Mouse (Mus musculus) fat pad, adult 2 months (tissue): ENCODE data around the gene Cd9.

Experiments used
- DNase-seq: peaks from one replicate; pipeline ENCODE4 v3.0.0-alpha.2; 2011; ENCODE audit warnings: low read depth, low spot score; ENCODE audit errors: extremely low read depth

The Cd9 gene

GRCm38 (mm10) chr6:125476826-125477589 lies 17.6 kb downstream of the Cd9 start:
- DNase-seq: no peak

- no peak for DNase-seq
These were observed 18.5 kb downstream of the Cd9 start for GRCm38 (mm10) chr6:125476090-125476489.

- no peak for DNase-seq
These were observed 19.4 kb downstream of the Cd9 start for GRCm38 (mm10) chr6:125475184-125475583.

DNA sequence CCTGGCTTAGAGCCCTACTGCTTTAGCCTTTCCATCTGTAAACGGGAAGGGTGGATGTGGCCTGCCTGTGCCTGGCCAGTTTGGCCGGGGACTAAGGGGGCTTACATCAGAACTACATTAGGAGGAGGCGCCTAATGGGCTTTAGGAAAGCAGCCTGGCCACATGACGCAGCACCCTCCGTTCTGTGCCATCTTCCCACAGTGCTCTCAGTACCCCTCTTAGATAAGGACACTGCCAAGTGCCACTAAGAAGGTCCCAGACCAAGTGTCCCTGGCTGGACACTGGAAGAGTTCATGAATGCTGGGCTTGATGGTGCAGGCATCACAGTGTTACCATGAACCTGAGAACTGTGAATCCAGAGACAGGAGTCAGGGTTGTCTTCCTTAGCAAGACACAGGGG lies 20.7 kb downstream of the Cd9 start:
- DNase-seq: no peak

- no peak for DNase-seq
These were observed 21.3 kb downstream of the Cd9 start for GRCm38 (mm10) chr6:125473321-125473721.

DNA sequence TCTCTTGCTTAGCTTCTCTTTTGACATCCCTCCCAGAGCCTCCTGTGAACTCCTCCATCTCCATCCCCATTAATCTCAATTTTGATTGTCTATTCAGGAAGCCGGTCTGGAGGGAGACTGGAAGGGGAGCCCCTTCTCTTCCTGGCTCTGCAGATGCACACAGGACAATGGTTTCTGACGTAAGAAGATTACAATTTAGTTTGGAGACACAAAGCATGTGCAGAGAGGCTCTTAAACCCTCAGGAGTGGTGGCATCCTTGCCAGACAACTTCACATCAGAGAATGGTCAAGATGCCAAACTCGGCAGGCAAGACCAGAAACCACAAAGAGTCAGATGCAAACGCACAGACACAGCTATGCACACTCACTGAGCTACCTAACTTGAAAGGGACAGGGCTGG lies 22.7 kb downstream of the Cd9 start:
- no peak for DNase-seq

GRCm38 (mm10) chr6:125471326-125471725 lies 23.3 kb downstream of the Cd9 start:
- DNase-seq: no peak

- no peak for DNase-seq
These were observed 24.0 kb downstream of the Cd9 start for GRCm38 (mm10) chr6:125470616-125471015.

DNA sequence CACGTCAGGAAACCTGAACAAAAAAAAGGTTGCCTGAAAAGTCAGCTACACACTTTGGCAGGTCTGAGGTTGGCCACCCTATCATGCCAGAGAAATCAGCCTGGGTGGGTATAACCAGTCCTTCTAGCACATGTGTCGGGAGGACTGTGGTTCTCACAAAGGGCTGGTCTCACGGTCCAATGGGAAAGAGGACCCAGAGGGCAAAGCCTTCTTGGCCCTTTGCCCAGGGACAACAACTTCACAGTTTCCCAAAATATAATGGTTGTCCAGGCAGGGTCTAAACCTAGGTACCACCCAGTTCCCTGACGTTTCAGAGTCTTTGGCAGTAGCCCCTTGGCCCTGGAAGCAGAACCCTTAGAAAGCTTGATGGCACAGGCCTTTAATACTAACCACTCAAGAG lies 25.4 kb downstream of the Cd9 start:
- no peak for DNase-seq

DNA sequence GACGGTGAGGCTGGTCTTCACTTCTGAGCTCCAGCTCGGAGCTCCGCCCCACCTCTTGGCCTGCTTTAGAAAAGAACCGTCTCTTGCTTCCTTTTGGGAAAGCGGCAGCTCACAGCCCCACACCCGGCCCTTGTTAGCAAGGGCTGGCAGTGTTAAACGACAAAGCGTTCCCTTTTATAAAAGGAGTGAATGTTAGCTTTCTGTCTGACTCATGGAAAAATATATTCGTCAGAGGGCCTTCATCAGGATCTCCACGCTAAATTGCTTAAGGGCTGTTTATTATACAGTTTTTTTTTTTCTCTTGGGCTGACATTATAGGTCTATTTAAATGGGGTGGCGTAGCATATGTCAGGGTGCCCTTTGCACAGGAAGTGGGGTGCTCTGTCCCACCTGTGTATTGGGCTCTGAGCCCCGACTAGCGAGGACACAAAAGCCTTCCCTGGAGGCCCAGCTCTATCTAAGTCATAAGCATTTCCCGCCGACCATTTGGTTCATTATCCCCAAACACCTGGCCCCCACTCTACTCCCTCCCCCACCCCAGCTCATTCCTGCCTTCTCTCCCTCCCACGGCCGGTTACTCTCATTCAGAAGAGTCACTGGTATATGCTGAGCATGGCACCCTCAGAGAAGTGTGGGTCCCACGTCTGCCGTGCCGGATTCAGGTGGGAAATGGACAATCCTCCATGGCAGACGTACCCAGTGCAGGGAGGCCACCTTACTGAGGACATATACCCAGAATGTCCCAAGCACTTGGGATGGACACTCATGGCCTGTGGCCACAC lies 26.2 kb downstream of the Cd9 start:
- DNase-seq: no peak

DNA sequence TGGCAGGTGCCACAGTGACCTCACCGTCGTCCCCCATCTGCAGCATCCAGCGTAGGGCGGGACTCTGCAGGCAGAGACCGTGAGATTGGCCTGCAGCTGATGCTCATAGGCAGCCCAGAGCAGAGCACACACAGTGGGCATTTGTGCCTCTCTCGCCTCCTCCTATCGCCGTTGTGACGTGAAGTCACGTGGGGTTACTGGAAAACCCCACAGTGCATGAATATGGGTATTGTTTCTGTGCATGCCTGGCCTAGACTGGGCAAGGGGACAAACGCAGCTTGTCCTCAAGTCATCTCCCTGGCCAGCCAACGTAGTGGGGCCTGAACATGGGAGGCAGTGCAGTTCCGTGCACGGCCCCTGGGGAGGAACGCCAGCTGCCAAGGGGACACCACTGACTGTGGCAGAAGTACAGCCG lies 27.3 kb downstream of the Cd9 start:
- DNase-seq: no peak

DNA sequence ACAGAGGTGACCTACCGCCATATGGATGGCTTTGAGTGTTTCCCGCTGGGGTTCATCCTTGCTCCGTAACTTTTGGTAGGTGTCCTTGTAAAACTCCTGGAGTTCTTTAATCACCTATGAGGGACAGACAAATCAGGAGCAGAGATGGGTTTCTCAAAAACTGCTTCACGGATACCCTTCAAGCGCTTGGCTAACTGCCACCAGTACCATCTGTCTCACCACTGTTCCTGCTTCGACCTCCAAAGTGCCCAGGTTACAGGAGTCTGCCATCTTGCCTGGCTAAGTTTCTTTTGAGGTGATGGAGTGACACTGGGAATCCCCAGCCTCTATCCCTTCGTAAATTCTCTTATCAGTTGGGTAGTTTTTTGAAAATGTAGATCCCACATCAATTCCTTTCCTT lies 32.3 kb downstream of the Cd9 start:
- DNase-seq: no peak

GRCm38 (mm10) chr6:125461788-125462187 lies 32.8 kb downstream of the Cd9 start:
- DNase-seq: no peak

DNA sequence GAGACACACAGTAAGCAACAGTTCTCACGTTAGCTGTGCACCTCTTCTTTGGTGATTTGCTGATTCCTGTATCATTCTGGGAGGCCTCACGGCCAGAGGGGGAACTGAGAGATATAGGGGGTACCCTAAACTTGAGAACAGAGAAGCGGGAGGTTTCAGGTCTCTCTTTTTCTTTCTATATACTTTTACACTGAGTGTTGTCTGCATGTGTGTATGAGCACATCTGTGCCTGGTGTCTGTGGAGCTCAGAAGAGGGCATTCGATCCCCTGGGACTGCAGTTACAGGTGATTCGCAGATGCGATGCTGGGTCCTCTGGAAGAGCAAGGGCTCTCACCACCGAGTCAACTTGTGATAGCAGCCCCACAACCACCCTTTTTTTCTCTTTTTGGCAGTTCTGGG lies 33.3 kb downstream of the Cd9 start:
- DNase-seq: no peak

DNA sequence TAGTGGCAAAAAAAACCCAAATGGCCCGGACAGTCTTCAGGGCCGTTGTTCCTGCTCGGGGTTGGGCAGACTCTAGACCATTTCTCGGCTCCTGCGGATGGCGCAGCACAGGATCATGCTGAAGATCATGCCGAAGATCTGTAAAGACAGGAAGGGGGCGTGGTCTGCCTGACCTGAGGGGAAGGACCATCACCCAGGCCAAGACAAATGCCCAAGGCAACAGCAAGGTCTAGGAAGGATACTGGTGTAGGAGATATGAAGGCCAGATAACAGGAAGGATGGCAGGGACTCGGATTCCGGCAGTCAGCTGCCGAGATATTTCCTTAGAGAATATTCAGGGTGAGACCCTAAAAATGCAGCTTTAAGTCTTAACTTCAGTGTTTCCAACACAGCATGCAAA lies 34.0 kb downstream of the Cd9 start:
- no peak for DNase-seq

DNA sequence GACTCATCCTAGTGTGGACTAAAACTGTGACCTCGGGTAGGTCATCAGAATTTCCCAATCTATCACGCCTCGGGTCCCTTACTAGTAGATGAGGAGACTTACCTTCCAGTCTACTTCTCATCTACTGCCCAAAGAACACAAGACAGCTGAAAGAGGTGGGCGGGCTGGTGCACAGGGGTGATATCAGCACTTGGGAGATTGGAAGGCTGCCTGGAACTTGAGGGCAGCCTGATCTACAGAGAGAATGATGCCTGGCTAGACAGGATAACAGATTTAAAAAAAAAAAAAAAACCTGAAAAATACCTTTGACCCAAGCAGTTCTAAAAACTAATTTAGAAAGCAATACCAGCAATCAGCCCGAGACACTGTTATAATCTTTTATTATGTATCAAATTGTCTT lies 34.7 kb downstream of the Cd9 start:
- DNase-seq: no peak

- DNase-seq: no peak
These were observed 38.6 kb downstream of the Cd9 start for GRCm38 (mm10) chr6:125455806-125456520.

GRCm38 (mm10) chr6:125454731-125455130 lies 39.9 kb downstream of the Cd9 start:
- DNase-seq: no peak

DNA sequence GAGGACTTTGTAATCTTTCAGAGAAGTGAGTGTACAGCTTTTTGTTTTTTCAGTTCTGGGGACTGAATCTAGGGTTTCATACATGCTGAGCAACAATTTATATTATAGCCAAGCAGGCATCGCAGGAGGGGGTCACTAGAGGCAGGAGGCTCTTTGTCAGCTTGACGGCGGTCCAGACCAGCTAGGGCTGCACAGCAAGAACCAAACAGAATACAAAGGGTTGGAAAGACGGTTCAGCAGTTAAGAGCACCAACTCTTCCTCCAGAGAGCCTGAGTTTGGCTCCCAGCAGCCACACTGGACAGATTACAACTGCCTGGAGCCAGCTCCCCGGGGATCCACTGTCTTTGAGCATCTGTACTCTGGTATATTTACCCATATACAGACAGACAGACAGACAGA lies 40.3 kb downstream of the Cd9 start:
- no peak for DNase-seq

GRCm38 (mm10) chr6:125447660-125448059 lies 46.9 kb downstream of the Cd9 start:
- DNase-seq: no peak

DNA sequence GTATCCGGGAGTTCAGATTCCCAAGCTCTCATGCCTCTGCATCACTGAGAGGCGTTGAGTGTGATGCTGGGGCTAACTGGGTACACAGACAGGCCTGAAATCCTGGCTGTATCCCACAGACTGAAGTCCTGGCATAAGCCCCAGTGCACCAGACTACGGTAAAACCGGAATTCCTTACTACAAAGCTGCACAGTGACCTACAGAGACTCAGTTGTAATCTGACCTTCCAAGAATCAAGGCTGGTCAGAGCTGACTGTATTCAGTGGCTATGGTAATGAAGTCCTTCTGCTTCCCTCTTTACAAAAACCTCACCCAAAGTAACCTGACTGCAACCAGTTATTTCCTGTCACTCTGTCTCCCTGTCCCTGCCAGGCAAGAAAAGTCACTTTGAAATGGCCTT lies 47.4 kb downstream of the Cd9 start:
- no peak for DNase-seq

- DNase-seq: no peak
These were observed 49.2 kb downstream of the Cd9 start for GRCm38 (mm10) chr6:125445381-125445780.
